Mouse (Mus musculus) adrenal gland, adult 18-20 months (tissue): ENCODE results near the gene Cwc22. TPM values are rescaled to one million over a fixed set of nuclear protein-coding genes. Genes with fewer than 3 reads are reported as not detected.

Experiments
- DNase-seq, 2 experiments: peaks; one replicate each; pipeline ENCODE4 v3.0.0; 2021 to 2022; ENCODE audit warnings: low spot score in 2 of 2
- total RNA-seq, 2 experiments: library from RNA; stranded (reverse); gene quantifications; 1 replicate in 1 of 2; 2 replicates in 1 of 2; pipeline ENCODE4 v1.2.3; 2021

The Cwc22 gene
- total RNA-seq, 2 experiments from 2014 or later = 24.4 to 26.6 TPM

DNA sequence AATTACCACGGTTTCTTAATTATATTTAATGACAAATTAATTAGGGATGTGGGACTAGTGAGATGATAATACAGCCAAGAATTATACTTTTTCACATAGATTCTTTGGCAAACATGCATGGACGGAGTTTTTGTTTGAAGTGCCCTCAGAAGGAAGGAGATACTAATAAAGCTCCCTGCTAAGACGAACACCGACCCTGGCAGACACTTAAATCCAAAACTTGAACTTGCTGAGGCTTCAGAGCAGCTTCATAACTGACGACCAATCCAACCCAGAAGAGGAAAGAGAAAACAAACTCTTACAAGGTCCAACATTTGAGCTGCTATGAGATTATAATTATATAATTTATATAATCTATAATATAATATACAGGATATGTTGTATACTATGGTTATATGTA, 66.4 kb downstream of the Cwc22 start:
- no peak for DNase-seq

DNA sequence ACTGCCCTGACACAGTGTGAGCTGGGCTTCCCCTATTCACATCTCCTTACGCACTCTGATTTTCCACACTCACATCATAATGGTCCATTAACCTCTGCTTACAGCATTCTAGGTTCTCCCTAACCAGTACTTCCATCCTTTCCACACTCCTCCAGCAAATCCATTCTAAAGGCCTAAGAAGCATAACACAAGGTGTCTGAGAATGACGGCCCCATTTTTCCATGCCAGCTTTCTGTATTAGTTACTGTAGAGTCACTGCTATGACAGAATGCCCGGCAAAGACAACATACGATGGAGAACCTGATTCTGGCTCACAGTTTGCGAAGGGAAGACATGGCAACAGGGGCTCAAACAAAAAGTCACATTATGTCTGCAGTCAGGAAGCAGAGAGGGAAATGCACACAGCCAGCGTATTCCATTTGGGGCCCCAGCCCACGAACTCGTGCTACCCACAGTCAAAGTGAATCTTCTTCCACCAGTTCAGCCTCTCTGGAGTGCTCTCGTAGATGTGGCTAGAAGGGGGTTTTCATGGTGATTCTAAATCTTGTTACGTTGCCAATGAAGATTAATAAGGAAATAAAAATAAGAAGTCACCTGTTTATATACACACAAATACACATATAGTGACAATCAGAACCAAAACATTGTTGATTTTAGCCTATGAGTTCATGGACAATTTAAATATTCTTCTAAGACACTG, 68.9 kb downstream of the Cwc22 start:
- DNase-seq = no peak

DNA sequence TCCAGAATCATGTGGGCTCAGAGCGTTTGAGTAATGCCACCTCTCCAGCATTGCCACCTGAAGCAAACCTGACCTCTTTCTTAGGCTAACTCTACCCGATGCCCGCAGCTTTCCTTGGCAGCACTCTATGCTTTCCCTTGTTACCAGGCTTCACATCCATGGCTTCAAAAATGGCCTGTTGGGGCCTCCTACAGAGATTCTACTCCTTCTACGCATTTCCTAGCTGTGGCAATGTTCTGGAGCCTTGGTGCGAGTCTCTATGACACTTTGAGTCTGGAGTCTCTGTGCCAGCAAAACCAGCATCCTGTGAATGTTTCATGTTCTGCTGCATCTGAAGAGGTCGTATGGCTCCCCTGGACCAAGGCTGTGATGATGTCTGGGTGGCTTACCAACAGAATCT, 69.8 kb downstream of the Cwc22 start:
- no peak for DNase-seq

DNA sequence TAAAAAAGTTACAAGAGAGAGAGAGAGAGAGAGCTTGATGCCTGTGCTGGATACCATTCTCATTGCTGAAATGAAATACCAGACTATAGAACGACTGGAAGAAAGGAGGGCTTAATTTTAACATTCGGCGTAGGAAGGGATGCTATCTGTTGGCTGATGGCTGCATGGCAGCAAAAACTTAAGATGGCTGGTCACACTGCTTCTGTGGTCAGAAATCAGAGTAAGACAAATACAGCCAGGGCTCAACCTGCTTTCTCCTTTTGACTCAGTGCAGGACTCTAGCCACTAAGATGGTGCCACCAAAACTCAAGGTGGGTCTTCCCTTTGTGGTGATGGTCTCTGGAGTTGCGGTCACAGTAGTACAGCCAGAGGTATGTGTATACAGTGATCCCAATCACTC, 70.7 kb downstream of the Cwc22 start:
- no peak for DNase-seq

DNA sequence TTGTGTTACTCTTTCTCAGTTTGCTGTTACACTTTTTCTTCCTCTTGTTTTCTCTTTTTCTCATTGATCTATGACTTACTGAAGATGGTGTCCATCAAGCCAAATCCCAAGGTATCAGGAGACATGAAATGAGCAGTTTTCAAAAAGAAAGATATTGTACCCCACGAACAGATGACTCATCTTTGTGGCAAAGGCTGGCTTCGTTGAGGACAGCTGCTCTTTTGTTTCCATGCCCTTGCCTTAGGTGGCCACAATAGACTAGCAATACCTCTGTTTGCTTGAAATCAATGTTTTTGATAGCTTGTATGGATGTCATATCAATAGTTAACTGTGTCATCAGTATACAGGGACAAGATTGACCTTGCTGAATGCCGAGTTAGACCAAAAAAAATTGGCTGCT, 71.5 kb downstream of the Cwc22 start:
- DNase-seq = no peak

DNA sequence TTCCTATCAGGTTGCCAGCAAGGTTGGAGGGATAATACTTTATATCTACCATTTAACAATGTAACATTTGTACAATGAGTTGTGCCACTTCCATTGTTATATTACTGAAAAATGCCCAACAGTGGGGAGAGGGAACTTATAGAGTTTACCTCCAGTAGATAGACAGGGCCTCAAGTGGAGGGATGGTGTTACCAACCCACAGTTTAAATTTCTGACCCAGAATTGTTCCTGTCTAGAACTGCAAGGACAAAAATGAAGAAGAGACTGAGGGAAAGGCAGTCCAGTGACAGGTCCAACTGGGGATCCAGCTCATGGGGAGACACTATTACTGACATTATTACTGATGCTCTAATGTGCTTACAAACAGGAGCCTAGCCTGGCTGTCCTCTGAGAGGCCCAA, 72.4 kb downstream of the Cwc22 start:
- no peak for DNase-seq

GRCm38 (mm10) chr2:77872676-77873075, 73.5 kb downstream of the Cwc22 start:
- DNase-seq = no peak

DNA sequence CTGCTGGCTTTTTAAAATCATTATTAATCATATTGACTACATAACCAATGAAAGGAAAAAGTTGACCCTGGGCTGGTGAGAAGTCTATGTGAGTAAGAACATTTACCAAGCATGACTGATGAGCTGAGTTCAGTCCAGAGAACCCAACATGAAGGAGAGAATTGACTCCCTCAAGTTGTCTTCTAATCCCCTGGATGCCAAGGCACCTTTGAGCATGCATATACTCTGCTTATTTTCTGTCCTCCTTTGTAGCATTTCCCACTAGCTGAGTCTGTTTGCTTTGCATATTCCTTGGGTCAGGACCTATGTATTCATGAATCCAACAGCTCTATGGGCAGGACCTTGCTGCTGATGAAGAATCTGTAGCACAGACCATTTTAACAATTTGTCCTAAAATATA, 75.0 kb downstream of the Cwc22 start:
- DNase-seq = no peak

- no peak for DNase-seq
Measured at GRCm38 (mm10) chr2:77869729-77870280, 76.4 kb downstream of the Cwc22 start.

GRCm38 (mm10) chr2:77863934-77864333, 82.2 kb downstream of the Cwc22 start:
- no peak for DNase-seq

DNA sequence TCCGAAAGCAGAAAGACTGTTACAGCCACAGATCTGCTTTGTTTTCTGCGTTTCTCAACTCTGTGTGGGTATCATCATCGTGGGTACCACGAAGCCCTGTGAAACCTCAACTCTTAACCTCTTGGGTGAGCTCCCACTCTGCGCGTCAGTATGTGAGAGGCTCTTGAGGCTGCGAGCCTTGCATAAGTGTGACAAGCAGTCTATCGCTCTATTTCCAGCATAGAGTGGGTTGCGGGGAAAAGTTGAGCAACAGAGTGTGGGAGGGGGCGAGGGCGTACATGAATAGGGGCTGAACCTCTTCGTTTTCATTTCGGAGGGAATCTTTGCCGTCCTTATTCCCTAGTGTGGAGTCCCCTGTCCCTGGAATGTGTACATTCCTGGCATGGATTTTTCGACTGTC, 82.7 kb downstream of the Cwc22 start:
- no peak for DNase-seq

DNA sequence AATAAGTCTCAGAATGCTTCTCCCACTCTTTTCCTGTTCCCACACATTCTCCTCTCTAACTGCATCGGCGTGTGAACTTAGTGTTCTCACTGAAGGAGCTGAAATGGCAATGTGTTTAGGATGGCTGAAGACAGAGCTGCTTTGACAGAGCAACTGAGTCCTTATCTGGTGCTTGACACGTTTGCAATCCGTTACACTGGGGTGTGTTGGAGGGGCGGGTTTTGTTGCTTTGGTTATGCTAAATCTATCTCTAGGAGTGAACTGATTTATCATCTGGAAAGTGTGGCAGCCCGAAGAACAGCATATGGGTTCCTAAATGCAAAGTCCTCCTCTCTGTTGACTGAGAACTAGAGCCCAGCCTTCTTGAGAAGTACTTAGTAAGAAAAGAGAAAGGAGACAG, 104.7 kb downstream of the Cwc22 start:
- no peak for DNase-seq

- no peak for DNase-seq
Measured at GRCm38 (mm10) chr2:77839587-77839986, 106.6 kb downstream of the Cwc22 start.

DNA sequence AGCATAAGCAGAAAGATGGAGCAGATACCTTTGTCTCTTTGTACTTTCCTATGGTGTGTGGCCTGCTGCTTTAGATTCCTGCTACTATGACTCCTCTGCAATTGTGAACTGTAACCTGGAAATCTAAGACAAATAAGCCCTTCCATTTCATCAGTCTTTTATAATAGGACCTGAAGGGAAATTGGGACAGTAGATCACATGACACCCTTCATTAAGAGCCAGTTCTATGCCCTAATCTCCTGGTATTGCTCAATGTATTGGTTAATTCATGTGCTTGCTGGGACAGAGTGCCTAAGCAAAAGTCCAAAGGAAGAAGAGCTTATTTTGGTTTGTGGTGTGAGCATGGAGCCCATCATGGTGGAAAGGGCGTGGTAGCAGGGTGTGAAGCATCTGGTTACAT, 107.5 kb downstream of the Cwc22 start:
- no peak for DNase-seq

- DNase-seq = no peak
Measured at GRCm38 (mm10) chr2:77835781-77836180, 110.4 kb downstream of the Cwc22 start.

Other genes with a start within 250 kb of the Cwc22 start
- gene Zfp385b, start 126.7 kb downstream of the Cwc22 start, total RNA-seq = under 1 TPM in 1 of 2 experiments, not detected in 1; 0.83 TPM